Mouse (Mus musculus) heart, adult 18-20 months (tissue): Measurements from ENCODE around the gene Cilp. TPM values are rescaled to one million over a fixed set of nuclear protein-coding genes. Genes with fewer than 3 reads are reported as not detected.

ENCODE experiments used
- DNase-seq, 2 experiments: peaks; one replicate each; pipeline ENCODE4 v3.0.0; 2021 to 2022; ENCODE audit warnings: mixed read lengths in 1 of 2
- total RNA-seq, 2 experiments: library from RNA; stranded (reverse); gene quantifications; 2 replicates each; pipeline ENCODE4 v1.2.3; 2021

Gene Cilp
- total RNA-seq, 2 experiments from 2014 or later, result 2.8 to 3.3 TPM

DNA sequence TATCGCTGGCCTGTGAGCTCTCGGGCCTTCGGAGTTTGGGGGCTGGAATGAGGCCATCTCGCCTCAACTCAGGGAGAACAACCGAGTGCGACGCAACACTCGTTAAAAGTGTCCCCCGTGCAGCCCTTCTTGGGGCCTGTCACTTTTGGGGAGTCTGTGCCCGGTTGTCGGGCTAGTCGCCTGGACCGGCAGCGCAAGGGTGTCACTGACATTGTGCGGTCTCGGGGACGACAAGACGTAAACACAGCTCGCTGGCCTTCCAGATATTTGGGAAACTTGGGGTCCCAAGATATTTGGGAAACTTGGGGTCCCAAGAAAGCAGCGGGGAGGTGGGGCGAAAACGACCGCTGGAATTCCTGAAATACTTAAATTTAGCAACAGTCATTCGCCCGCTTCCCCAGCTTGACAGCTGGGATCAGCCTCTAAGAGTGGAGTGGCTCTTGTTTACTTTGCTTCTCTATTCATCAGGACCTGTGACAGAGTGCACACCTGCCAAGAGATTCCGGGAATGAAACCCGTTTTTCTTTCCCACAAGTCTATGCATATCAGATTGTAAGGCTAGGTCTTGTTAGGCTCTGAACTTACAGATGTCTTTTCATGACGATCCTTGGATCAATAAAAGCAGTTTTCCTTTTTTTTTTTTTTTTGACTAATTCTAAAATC lies 29.9 kb downstream of the Cilp start:
- peak in 1 of 2 experiments; percentile 44 for DNase-seq

DNA sequence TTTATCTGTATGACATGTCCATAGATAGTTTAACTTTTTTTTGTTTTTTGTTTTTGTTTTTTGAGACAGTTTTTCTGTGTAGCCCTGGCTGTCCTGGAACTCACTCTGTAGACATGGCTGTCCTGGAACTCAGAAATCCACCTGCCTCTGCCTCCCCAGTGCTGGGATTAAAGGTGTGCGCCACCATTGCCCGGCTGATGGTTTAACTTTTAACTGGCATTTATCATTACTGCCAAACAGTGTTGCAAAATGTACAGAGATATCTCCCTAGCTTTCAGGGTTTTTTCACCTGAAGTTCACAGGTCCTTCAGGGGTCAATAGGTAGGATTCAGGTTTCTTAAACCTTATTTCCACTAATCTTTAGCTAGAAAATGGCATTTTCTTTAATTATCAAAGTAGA lies 32.1 kb downstream of the Cilp start:
- no peak for DNase-seq

DNA sequence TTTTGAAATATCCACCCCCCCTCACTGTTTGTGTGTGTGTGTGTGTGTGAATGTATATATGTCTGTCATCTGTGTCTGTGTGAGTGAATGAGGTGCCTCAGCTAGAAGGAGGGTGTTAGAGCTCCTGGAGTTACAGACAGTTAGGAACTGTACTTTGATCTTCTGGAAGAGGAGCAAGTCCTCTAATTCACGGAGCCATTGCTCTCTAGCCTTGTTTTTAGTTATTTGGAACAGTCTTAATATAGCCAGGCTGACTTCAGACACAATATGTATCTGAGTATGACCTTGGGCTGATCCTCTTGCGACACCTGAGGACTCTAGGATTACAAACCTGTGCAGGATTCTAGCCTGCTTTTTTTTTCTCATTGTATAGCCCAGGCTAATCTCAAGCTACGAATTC lies 33.8 kb downstream of the Cilp start:
- DNase-seq, result no peak

- DNase-seq, result peak in 1 of 2 experiments; percentile 52
Measured at GRCm38 (mm10) chr9:65299650-65300049, 34.7 kb downstream of the Cilp start.

- no peak for DNase-seq
Measured at GRCm38 (mm10) chr9:65302327-65302983, 37.5 kb downstream of the Cilp start.

- DNase-seq, result peak in 1 of 2 experiments; percentile 46
Measured at GRCm38 (mm10) chr9:65303586-65303985, 38.6 kb downstream of the Cilp start.

- peak in 1 of 2 experiments; percentile 58 for DNase-seq
Measured at GRCm38 (mm10) chr9:65304300-65304699, 39.3 kb downstream of the Cilp start.

DNA sequence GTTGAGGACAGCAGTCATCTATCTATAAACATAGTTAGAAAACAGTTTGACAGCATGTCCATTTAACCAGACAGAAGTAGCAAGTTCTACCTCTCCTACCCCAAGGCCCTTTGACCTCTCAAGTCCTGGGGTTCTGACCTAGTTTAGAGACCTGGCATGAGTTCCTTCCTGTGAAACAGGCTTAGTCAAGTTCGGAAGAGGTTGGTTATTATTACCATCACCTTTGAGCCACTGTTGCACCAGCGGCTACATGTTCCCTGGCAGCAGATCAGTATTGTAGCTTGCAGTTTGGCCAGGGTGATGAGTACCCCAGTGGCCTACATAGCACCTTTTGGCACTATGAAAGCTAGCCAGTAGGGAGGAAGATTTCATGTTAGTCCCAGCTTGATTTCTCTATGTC lies 41.7 kb downstream of the Cilp start:
- peak; percentile 48 to 73 for DNase-seq

- DNase-seq, result no peak
Measured at GRCm38 (mm10) chr9:65308011-65308410, 43.0 kb downstream of the Cilp start.

- DNase-seq, result no peak
Measured at GRCm38 (mm10) chr9:65312669-65313357, 47.8 kb downstream of the Cilp start.

DNA sequence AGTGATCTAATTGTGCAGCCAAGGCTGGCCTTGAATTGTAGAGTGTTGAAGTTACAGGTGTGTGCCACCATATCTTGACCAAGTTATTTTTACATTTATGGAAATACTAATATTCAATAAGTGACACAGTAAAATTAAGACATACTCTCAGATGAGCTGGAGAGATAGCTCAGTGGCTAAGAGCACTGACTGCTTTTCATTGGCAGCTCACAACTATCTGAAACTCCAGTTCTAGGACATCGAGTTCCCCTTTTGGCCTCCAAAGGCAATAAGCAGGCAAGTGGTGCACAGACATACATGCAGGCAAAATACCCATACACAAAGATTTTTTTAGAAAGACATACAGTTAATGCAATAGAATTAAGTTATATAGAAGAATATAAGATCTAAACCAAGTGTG lies 48.9 kb downstream of the Cilp start:
- DNase-seq, result no peak

GRCm38 (mm10) chr9:65322255-65322900 lies 57.4 kb downstream of the Cilp start:
- DNase-seq, result no peak

DNA sequence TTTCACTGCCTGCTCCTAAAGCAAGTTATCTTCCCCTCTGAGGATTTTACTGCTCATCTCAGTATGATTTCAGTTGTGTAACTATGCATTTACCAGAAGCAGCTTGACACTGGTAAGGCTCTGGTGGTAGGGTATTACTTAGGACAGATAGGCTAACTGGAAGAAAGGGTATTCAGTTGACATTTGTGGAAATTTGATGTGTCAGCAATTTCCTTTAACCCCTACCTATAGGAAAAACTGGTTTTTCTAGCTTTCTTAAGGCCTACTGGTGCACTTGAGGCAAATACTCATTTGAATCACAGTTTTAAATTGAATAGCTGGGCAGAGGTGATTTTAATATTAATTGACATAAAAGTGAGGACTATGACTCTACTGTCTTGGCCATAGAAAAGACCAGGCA lies 61.0 kb downstream of the Cilp start:
- DNase-seq, result no peak

GRCm38 (mm10) chr9:65327371-65327770 lies 62.4 kb downstream of the Cilp start:
- DNase-seq, result no peak

Other genes starting within 250 kb of the Cilp start
- 10 to 100 TPM; 16.7 to 18.0 TPM for gene Hacd3, start 243.5 kb upstream of the Cilp start, total RNA-seq
- 10 to 100 TPM; 57.2 to 60.2 TPM for gene Dpp8, start 232.8 kb upstream of the Cilp start, total RNA-seq
- gene Igdcc4, start 163.7 kb upstream of the Cilp start, total RNA-seq, result 10 to 100 TPM; 12.3 to 13.8 TPM
- under 1 TPM; 0.15 to 0.18 TPM for gene Igdcc3, start 124.0 kb upstream of the Cilp start, total RNA-seq
- 1 to 10 TPM; 2.3 to 2.9 TPM for gene Parp16, start 69.8 kb upstream of the Cilp start, total RNA-seq
- gene Clpx, start 29.1 kb downstream of the Cilp start, total RNA-seq, result 100 to 1,000 TPM; 117 to 125 TPM
- 10 to 100 TPM; 14.4 to 18.4 TPM for gene Pdcd7, start 80.9 kb downstream of the Cilp start, total RNA-seq
- gene Ubap1l, start 95.9 kb downstream of the Cilp start, total RNA-seq, result not detected
- 1 to 10 TPM; 1.5 to 1.6 TPM for gene Kbtbd13, start 126.5 kb downstream of the Cilp start, total RNA-seq
- gene Rasl12, start 133.3 kb downstream of the Cilp start, total RNA-seq, result 1 to 10 TPM; 5.6 to 6.4 TPM
- gene Slc51b, start 157.8 kb downstream of the Cilp start, total RNA-seq, result not detected
- gene Mtfmt, start 170.6 kb downstream of the Cilp start, total RNA-seq, result 1 to 10 TPM; 6.3 to 6.9 TPM
- 10 to 100 TPM; 16.0 to 22.0 TPM for gene Spg21, start 195.8 kb downstream of the Cilp start, total RNA-seq